Mouse (Mus musculus): Measurements from ENCODE around the gene Actn4. TPM values are rescaled to one million over a fixed set of nuclear protein-coding genes. Genes with fewer than 3 reads are reported as not detected.
"Not testable (repeated sequence)": the region's sequence is repeated elsewhere in the genome, so short reads cannot be mapped to it uniquely, and the experiment has no call there.

Actn4 gene
- polyA plus RNA-seq, 1 experiment from 2014 or later, result 402 TPM

- 79% methylated on average over 4 of the region's 4 CpGs for WGBS
- Histone ChIP-seq H3K4me1 (ENCODE audit: control insufficient read depth, insufficient read depth, low read length) (0 out of 2 replicates have a peak, but pooled peaks cover 2% of the 10 kb centered on the region), H3K4me3 (ENCODE audit: low read length) (no peak overlapping the region), H3K9me3 (ENCODE audit: control insufficient read depth, low read length) (no peaks in the 10 kb centered on the region), H3K27me3 (replicated peaks; ENCODE audit: control insufficient read depth, insufficient read depth, low read length) (no peaks in the 10 kb centered on the region), H3K4me2 (ENCODE audit: low read depth, low read length) (no peak overlapping the region), H3K9ac (ENCODE audit: low read depth, low read length) (no peak overlapping the region), H3K27ac (ENCODE audit: low read length) (no peak overlapping the region), H3K36me3 (ENCODE audit: control insufficient read depth, insufficient read depth, low read length) (no peaks in the 10 kb centered on the region)
- no peak for ATAC-seq
These were observed 84.3 kb downstream of the Actn4 start for GRCm38 (mm10) chr7:28877856-28878255.

GRCm38 (mm10) chr7:28877155-28877554 is 85.0 kb downstream of the Actn4 start:
- Histone ChIP-seq H3K4me2 (ENCODE audit: low read depth, low read length) (no peak overlapping the region), H3K4me1 (ENCODE audit: control insufficient read depth, insufficient read depth, low read length) (0 out of 2 replicates have a peak, but pooled peaks cover 2% of the 10 kb centered on the region), H3K27me3 (replicated peaks; ENCODE audit: control insufficient read depth, insufficient read depth, low read length) (no peaks in the 10 kb centered on the region), H3K27ac (ENCODE audit: low read length) (no peak overlapping the region), H3K9me3 (ENCODE audit: control insufficient read depth, low read length) (no peaks in the 10 kb centered on the region), H3K4me3 (ENCODE audit: low read length) (no peak overlapping the region), H3K9ac (ENCODE audit: low read depth, low read length) (no peak overlapping the region), H3K36me3 (ENCODE audit: control insufficient read depth, insufficient read depth, low read length) (no peaks in the 10 kb centered on the region)
- 85% methylated on average over 7 of the region's 7 CpGs for WGBS
- no peak for ATAC-seq

DNA sequence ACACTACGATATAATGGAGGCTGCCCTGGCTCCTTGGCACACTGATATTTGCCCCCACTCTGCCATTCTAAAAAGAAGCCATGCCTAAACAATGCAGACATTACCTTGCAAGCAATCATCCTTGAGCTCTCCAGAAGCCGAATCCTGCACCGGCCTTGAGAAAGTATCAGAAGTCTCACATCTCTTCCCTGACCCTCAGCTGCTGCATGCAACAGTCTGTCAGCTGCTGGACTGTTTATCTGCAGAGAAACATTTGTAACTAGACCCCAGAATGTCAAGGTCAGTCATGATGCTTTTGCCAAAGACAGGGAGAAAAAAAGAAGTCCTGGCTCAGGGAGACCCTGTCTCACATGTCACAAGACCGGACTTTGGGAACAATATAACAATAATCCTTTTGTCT is 86.0 kb downstream of the Actn4 start:
- Histone ChIP-seq H3K9ac (ENCODE audit: low read depth, low read length) (no peak overlapping the region), H3K36me3 (ENCODE audit: control insufficient read depth, insufficient read depth, low read length) (no peaks in the 10 kb centered on the region), H3K27me3 (replicated peaks; ENCODE audit: control insufficient read depth, insufficient read depth, low read length) (no peaks in the 10 kb centered on the region), H3K27ac (ENCODE audit: low read length) (no peak overlapping the region), H3K4me3 (ENCODE audit: low read length) (no peak overlapping the region), H3K9me3 (ENCODE audit: control insufficient read depth, low read length) (no peaks in the 10 kb centered on the region), H3K4me1 (ENCODE audit: control insufficient read depth, insufficient read depth, low read length) (no peaks in the 10 kb centered on the region), H3K4me2 (ENCODE audit: low read depth, low read length) (no peak overlapping the region)
- ATAC-seq, result no peak
- 76% methylated on average over 4 of the region's 4 CpGs for WGBS

DNA sequence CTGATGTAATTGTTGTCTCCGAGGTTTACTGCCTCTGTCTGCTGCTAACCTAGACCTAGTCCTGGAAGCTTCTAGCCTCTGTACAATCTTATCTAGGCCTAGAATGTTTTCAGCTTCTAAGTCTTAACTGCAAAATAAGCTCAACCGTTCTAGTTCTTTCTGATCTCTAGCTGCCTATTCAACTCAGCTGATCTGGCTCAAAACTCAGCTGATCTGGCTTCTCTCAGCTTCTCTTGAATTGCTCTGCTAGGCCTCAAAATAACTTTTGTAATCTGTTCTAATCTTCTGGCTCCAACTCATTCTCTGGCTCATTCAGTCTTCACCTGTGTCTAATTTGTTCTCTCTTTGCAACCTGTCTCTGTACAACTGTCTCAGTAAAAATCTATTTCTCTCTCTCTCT is 87.6 kb downstream of the Actn4 start:
- H3K4me1 ChIP-seq (ENCODE audit: control insufficient read depth, insufficient read depth, low read length), result no peaks in the 10 kb centered on the region
- no peaks in the 10 kb centered on the region for H3K9me3 ChIP-seq (ENCODE audit: control insufficient read depth, low read length)
- H3K36me3 ChIP-seq (ENCODE audit: control insufficient read depth, insufficient read depth, low read length), result no peaks in the 10 kb centered on the region
- no peak for ATAC-seq
- H3K9ac ChIP-seq (ENCODE audit: low read depth, low read length), result no peak overlapping the region
- H3K4me2 ChIP-seq (ENCODE audit: low read depth, low read length), result no peak overlapping the region
- H3K27me3 ChIP-seq (replicated peaks; ENCODE audit: control insufficient read depth, insufficient read depth, low read length), result no peaks in the 10 kb centered on the region
- no peak overlapping the region for H3K4me3 ChIP-seq (ENCODE audit: low read length)
- no peak overlapping the region for H3K27ac ChIP-seq (ENCODE audit: low read length)
- 52% methylated on average over 2 of the region's 2 CpGs for WGBS

- 83% methylated on average over 24 of the region's 24 CpGs for WGBS
- Histone ChIP-seq H3K4me2 (ENCODE audit: low read depth, low read length) (no peak overlapping the region), H3K4me3 (ENCODE audit: low read length) (no peak overlapping the region), H3K27me3 (replicated peaks; ENCODE audit: control insufficient read depth, insufficient read depth, low read length) (no peaks in the 10 kb centered on the region), H3K9ac (ENCODE audit: low read depth, low read length) (no peak overlapping the region), H3K36me3 (ENCODE audit: control insufficient read depth, insufficient read depth, low read length) (no peaks in the 10 kb centered on the region), H3K9me3 (ENCODE audit: control insufficient read depth, low read length) (no peaks in the 10 kb centered on the region), H3K27ac (ENCODE audit: low read length) (no peak overlapping the region), H3K4me1 (ENCODE audit: control insufficient read depth, insufficient read depth, low read length) (peaks cover 7% of the 10 kb centered on the region; the same call in 1 of the 2 replicates)
- ATAC-seq, result no peak
These were observed 91.1 kb downstream of the Actn4 start for GRCm38 (mm10) chr7:28870901-28871664.

GRCm38 (mm10) chr7:28867508-28868340 is 94.4 kb downstream of the Actn4 start:
- peak overlapping the region; percentile 50; the same call in 1 of the 2 replicates for H3K9ac ChIP-seq (ENCODE audit: low read depth, low read length)
- not testable (repeated sequence) for H3K9me3 ChIP-seq (ENCODE audit: control insufficient read depth, low read length); H3K27me3 ChIP-seq (replicated peaks; ENCODE audit: control insufficient read depth, insufficient read depth, low read length); H3K36me3 ChIP-seq (ENCODE audit: control insufficient read depth, insufficient read depth, low read length)
- peak; percentile 68 for ATAC-seq
- peak overlapping the region; percentile 44 for H3K4me2 ChIP-seq (ENCODE audit: low read depth, low read length)
- peak overlapping the region; percentile 15; the same call in 1 of the 2 replicates for H3K27ac ChIP-seq (ENCODE audit: low read length)
- H3K4me3 ChIP-seq (ENCODE audit: low read length), result peak overlapping the region; percentile 17; the same call in 1 of the 2 replicates
- WGBS, result 26% methylated on average over 23 of the region's 23 CpGs
- peaks cover 17% of the 10 kb centered on the region; the same call in 1 of the 2 replicates for H3K4me1 ChIP-seq (ENCODE audit: control insufficient read depth, insufficient read depth, low read length)

- 87% methylated on average over 28 of the region's 28 CpGs for WGBS
- Histone ChIP-seq H3K36me3 (ENCODE audit: control insufficient read depth, insufficient read depth, low read length) (no peaks in the 10 kb centered on the region), H3K27ac (ENCODE audit: low read length) (peak overlapping the region; percentile 15; the same call in 1 of the 2 replicates), H3K4me1 (ENCODE audit: control insufficient read depth, insufficient read depth, low read length) (peaks cover 17% of the 10 kb centered on the region; the same call in 1 of the 2 replicates), H3K4me3 (ENCODE audit: low read length) (no peak overlapping the region), H3K27me3 (replicated peaks; ENCODE audit: control insufficient read depth, insufficient read depth, low read length) (no peaks in the 10 kb centered on the region), H3K4me2 (ENCODE audit: low read depth, low read length) (no peak overlapping the region), H3K9ac (ENCODE audit: low read depth, low read length) (peak overlapping the region; percentile 50; the same call in 1 of the 2 replicates), H3K9me3 (ENCODE audit: control insufficient read depth, low read length) (no peaks in the 10 kb centered on the region)
- peak; percentile 22; the same call in 1 of the 2 replicates for ATAC-seq
These were observed 95.2 kb downstream of the Actn4 start for GRCm38 (mm10) chr7:28866769-28867507.

GRCm38 (mm10) chr7:28865481-28866300 is 96.4 kb downstream of the Actn4 start:
- Histone ChIP-seq H3K36me3 (ENCODE audit: control insufficient read depth, insufficient read depth, low read length) (no peaks in the 10 kb centered on the region), H3K4me2 (ENCODE audit: low read depth, low read length) (peak overlapping the region; percentile 55), H3K27me3 (replicated peaks; ENCODE audit: control insufficient read depth, insufficient read depth, low read length) (no peaks in the 10 kb centered on the region), H3K9ac (ENCODE audit: low read depth, low read length) (peak overlapping the region; percentile 60), H3K4me1 (ENCODE audit: control insufficient read depth, insufficient read depth, low read length) (peaks cover 17% of the 10 kb centered on the region; the same call in 1 of the 2 replicates), H3K27ac (ENCODE audit: low read length) (0 out of 2 replicates have a peak overlapping the region, but pooled peaks have one; percentile 7), H3K4me3 (ENCODE audit: low read length) (peak overlapping the region; percentile 28), H3K9me3 (ENCODE audit: control insufficient read depth, low read length) (peaks cover 4% of the 10 kb centered on the region; the same call in 1 of the 2 replicates)
- 37% methylated on average over 33 of the region's 33 CpGs for WGBS
- peak; percentile 72 for ATAC-seq
